In the genomic region with DNA sequence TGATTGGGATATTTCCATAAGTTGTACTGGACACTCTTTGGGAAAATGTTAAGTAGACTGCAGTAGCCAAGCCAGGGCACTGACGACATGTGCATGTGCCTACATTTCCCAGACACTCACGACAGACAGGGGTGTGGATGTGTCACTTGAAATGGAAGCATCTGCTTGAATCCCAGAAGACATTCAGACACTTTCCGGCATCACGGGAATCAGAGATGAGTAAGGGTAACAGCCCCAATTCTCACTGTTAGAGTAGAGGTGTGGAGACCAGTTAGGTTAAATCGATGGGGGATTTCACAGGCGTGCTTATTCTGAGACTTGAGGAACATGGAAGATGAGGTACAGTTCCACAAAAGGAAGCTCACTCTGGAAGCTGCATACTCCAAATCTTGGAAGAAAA, we compare ENCODE assay signal across 16 mouse cellular contexts.
"Had no signal": no experiment of that assay in that cellular context is flagged by ENCODE, and none has a peak within 500 bp of the region (broad histone marks: within the 10 kb centered on the region; RNA-seq: fewer than 3 reads in every experiment).

No protein-coding gene starts in this region.

- H3K4me2 ChIP-seq: lung, embryonic 15.5 days; midbrain, embryonic 11.5 days; midbrain, embryonic 13.5 days; midbrain, embryonic 15.5 days; neural tube, embryonic 12.5 days; stomach, embryonic 15.5 days had no signal

- H3K4me1 ChIP-seq: lung, embryonic 15.5 days; megakaryocyte, embryonic 14.5 days; midbrain, embryonic 13.5 days; midbrain, embryonic 15.5 days; neural tube, embryonic 12.5 days; stomach, embryonic 15.5 days had no signal

- H3K9ac ChIP-seq: lung, embryonic 15.5 days; midbrain, embryonic 13.5 days; midbrain, embryonic 15.5 days; neural tube, embryonic 12.5 days; stomach, embryonic 15.5 days had no signal

- H3K36me3 ChIP-seq: lung, embryonic 15.5 days; midbrain, embryonic 13.5 days; midbrain, embryonic 15.5 days; neural tube, embryonic 12.5 days; stomach, embryonic 15.5 days had no signal

- H3K4me3 ChIP-seq: lung, embryonic 15.5 days; megakaryocyte, embryonic 14.5 days; midbrain, embryonic 13.5 days; midbrain, embryonic 15.5 days; neural tube, embryonic 12.5 days; stomach, embryonic 15.5 days had no signal

- H3K9me3 ChIP-seq: lung, embryonic 15.5 days; midbrain, embryonic 13.5 days; midbrain, embryonic 15.5 days; neural tube, embryonic 12.5 days; stomach, embryonic 15.5 days had no signal

- H3K27ac ChIP-seq: lung, embryonic 15.5 days; macrophage; midbrain, embryonic 13.5 days; midbrain, embryonic 15.5 days; neural tube, embryonic 12.5 days; stomach, embryonic 15.5 days; stomach, postnatal 0 days had no signal

- ATAC-seq: lung, postnatal 0 days; midbrain, embryonic 13.5 days; midbrain, embryonic 15.5 days had no signal

- H3K27me3 ChIP-seq: lung, embryonic 15.5 days; megakaryocyte, embryonic 14.5 days; midbrain, embryonic 13.5 days; midbrain, embryonic 15.5 days; neural tube, embryonic 12.5 days; stomach, embryonic 15.5 days had no signal

- DNase-seq: lung, postnatal 14 days; lung, postnatal 36 days; right cerebral cortex, postnatal 14 days; thymus, adult 2 months; thymus, postnatal 25 days; thymus, postnatal 4 days had no signal
